Mouse (Mus musculus): ENCODE data around the gene Cyp2d22. TPM values are rescaled to one million over a fixed set of nuclear protein-coding genes. Genes with fewer than 3 reads are reported as not detected.

The Cyp2d22 gene
- polyA plus RNA-seq, 1 experiment from 2014 or later: 2.1 TPM

DNA sequence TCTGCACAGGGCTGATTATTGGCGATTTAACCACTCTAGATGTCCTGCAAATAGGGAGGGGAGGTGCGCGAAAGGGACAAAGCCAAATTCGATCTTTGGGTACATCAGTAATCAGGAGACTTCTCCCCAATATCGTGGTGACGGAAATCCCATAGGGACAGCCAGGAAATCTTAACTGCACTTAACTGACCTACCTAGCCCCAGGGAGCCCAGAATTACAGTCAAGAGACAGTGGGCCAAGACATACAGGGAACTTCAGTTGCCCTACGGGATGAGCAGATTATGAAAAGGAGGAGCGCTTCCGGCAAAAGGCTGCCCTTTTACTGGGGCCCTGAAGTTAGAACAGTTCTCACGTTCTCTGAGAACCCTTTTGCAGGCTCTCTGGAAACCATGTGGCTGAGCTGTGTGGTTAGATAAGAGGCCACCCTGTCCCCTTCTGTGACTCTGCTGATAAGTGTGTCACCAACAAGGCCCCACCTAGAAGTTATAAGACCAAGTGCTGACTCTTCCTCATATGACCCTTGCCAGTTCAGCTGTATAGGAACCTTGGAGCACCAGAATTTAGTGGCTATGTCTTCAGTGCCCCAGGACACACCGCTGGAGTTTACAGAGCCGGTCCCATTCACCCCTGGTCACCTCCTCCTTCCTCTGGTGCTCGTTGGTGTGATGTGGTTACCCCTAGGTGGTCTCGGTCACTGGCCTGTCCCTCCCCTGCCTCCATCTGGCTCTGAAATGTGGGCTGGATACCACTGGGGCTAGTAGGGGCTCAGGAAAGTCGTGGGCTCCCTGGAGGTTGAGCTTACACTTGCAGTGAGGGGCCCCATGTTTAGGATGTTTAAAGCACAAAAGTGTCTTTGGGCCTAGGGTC lies 38.2 kb downstream of the Cyp2d22 start:
- Histone ChIP-seq H3K9ac (peak overlapping the region; percentile 47), H3K27ac (0 out of 2 replicates have a peak overlapping the region, but pooled peaks have one; percentile 36), H3K9me3 (no peaks in the 10 kb centered on the region), H3K4me1 (peaks cover 30% of the 10 kb centered on the region), H3K4me2 (peak overlapping the region; percentile 51; the same call in 1 of the 2 replicates), H3K27me3 (peaks cover 26% of the 10 kb centered on the region), H3K36me3 (replicated peaks) (no peaks in the 10 kb centered on the region), H3K4me3 (replicated peaks) (no peak overlapping the region)
- WGBS: 76% methylated on average over 15 of the region's 15 CpGs
- ATAC-seq (ENCODE audit: low FRiP score): no peak

DNA sequence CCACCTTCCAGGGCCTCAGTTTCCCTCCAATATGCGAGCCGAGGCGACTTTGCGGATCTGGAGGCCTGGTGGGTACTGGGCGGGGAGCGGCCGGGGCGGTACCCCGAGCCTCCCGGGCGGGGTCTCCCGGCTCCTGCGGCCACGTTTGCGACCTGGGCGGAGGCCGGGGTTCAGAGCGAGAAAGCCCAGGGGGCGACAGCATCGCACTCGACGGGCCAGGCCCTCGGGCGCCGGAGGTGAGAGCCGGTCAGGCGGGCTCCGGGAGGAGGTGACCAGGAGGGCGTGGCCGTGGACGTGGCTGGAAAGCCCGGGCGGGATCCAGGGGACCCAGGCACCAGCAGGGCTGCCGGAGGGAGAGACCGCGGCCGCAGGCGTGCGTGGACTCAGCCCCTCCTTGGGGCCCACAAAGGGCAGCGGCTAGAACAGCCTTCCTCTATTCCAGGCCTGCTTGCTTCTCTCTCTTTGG lies 39.0 kb downstream of the Cyp2d22 start:
- Histone ChIP-seq H3K36me3 (replicated peaks) (0 out of 2 replicates have a peak, but pooled peaks cover under 1% of the 10 kb centered on the region), H3K4me3 (replicated peaks) (peak overlapping the region; percentile 37), H3K9me3 (no peaks in the 10 kb centered on the region), H3K4me1 (peaks cover 32% of the 10 kb centered on the region), H3K27me3 (peaks cover 26% of the 10 kb centered on the region), H3K9ac (peak overlapping the region; percentile 47), H3K27ac (peak overlapping the region; percentile 36; the same call in 1 of the 2 replicates), H3K4me2 (peak overlapping the region; percentile 51)
- ATAC-seq (ENCODE audit: low FRiP score): no peak
- 4% methylated on average over 40 of the region's 40 CpGs for WGBS

DNA sequence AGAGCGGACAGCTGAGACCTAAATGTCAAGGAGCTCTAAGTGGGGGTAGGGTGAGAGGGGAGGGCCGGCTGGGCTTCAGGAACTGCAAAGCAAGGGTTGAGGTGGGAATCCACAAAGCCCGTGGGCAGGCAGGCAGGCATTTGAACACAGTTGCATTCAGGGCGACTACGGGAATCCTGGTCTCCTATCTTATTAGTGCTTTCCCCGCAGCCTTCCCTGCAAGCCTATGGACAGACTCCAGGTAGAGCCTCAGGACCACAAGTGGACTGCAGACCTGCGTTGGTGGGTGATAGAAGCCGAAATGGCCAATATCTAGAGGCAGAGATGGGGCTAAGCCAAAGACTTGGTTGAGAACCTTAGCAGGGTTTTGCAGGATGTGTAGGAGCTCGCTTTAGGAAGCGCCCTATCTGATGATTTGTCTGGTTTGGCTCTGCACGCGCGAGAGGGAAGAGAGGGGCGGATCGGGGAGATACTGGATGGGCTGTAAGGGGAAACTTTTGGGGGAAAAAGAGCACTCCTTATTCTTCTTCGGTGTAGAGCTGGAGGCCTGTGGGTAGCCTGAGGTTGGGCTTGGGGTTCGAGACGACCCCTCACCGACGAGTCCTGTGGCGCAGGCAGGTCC lies 39.5 kb downstream of the Cyp2d22 start:
- Histone ChIP-seq H3K36me3 (replicated peaks) (peaks cover 5% of the 10 kb centered on the region; the same call in 1 of the 2 replicates), H3K4me2 (peak overlapping the region; percentile 51), H3K27me3 (peaks cover 26% of the 10 kb centered on the region), H3K4me1 (peaks cover 32% of the 10 kb centered on the region), H3K9ac (peak overlapping the region; percentile 47), H3K4me3 (replicated peaks) (peak overlapping the region; percentile 37), H3K9me3 (no peaks in the 10 kb centered on the region), H3K27ac (no peak overlapping the region)
- ATAC-seq (ENCODE audit: low FRiP score): no peak
- WGBS: 44% methylated on average over 21 of the region's 21 CpGs

DNA sequence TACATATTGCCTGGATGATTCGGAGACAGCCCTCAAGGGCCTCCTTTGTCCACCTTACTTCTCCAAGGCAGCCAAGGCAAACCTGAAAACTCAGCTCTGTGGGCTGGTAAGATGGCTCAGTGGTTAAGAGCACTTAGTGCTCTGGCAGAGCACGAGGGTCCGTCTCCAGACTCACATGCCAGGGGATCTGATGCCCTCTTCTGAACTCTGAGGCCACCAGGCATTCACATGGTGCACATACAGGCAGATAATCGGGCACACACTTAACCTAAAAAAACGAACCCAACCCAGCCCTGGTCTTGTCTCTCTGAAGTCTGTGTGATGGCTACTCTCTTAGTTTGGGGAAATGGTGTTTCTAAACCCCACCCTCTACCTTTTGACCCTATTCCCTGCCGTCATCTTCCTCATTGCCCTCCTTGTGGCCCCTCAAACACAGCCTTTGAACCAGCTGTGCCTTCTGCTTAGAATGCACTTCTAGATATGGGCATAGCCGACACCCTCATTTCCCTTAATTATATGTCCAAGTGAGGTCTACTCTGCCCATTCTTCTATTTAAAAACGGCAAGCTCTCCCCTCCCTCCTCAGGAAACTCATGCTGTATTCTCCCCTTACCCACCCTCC lies 40.3 kb downstream of the Cyp2d22 start:
- H3K4me2 ChIP-seq: 0 out of 2 replicates have a peak overlapping the region, but pooled peaks have one; percentile 60

DNA sequence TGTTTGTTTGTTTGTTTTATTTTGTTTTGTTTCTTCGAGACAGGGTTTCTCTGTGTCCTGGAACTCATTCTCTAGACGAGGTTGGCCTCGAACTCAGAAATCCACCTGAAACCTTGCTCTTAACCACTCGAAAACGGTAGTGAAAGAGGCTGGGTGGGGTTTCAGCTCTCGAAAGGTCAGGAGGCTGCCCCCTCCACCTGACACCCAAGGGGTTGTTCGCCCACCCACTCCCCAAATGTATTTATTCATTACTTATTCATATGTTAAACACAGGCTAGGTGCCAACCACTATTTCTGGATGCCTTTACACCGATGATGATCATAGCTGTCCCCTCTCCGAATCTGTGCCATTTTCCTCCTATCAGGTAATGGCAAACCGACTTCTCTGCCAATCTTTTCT lies 40.9 kb downstream of the Cyp2d22 start:
- peaks cover 32% of the 10 kb centered on the region for H3K4me1 ChIP-seq
- peak overlapping the region; percentile 50 for H3K4me3 ChIP-seq (replicated peaks)
- H3K9me3 ChIP-seq: no peaks in the 10 kb centered on the region
- 58% methylated on average over 10 of the region's 10 CpGs for WGBS
- peak overlapping the region; percentile 60 for H3K4me2 ChIP-seq
- ATAC-seq (ENCODE audit: low FRiP score): 0 out of 2 replicates have a peak, but pooled peaks have one; percentile 8
- H3K27ac ChIP-seq: no peak overlapping the region
- H3K27me3 ChIP-seq: peaks cover 26% of the 10 kb centered on the region
- peaks cover 18% of the 10 kb centered on the region; the same call in 1 of the 2 replicates for H3K36me3 ChIP-seq (replicated peaks)
- H3K9ac ChIP-seq: peak overlapping the region; percentile 72

More for the DNA sequence above, 40.3 kb downstream of the Cyp2d22 start:
- WGBS: 81% methylated on average over 8 of the region's 8 CpGs
- H3K4me3 ChIP-seq (replicated peaks): no peak overlapping the region
- ATAC-seq (ENCODE audit: low FRiP score): no peak
- H3K4me1 ChIP-seq: peaks cover 32% of the 10 kb centered on the region
- peaks cover 12% of the 10 kb centered on the region; the same call in 1 of the 2 replicates for H3K36me3 ChIP-seq (replicated peaks)
- no peak overlapping the region for H3K9ac ChIP-seq
- peaks cover 26% of the 10 kb centered on the region for H3K27me3 ChIP-seq
- H3K27ac ChIP-seq: no peak overlapping the region
- no peaks in the 10 kb centered on the region for H3K9me3 ChIP-seq

DNA sequence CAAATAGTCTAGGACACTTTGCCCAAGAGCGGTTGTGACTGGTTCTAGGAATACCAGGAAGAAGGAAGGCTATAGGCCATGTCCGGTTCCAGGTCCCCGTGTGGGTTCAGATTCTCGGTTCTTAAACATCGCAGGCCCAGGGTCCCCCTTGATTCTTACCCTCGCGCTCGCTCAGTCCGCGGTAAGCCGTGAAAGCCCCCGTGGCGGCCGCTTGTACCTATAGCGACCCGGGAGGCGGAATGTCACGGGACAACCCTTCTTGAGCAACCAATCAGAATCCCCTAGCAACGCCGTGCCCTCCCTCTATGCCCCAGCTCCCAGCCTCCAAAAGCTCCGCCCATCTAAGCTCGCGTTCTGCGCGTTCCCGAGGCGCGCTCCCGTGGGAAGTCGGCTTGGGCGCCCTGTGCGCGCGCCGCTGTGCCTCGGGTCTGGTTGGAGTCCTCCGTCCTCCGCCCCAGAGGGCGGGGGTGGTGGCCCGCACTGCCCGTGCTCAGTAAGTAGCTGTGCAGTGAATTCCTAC lies 41.4 kb downstream of the Cyp2d22 start, which contains the start of the genes Naga, Pheta2 and Smdt1:
Naga (minus strand) TSS at position 333 of the 520 bp plus-strand sequence.
Pheta2 (plus strand) TSS at position 350 of the 520 bp plus-strand sequence.
Smdt1 (plus strand) TSS at position 367 of the 520 bp plus-strand sequence.
- Histone ChIP-seq H3K9me3 (no peaks in the 10 kb centered on the region), H3K27ac (no peak within 1 kb of the TSS), H3K9ac (peak within 1 kb of the TSS; percentile 72), H3K36me3 (replicated peaks) (peaks cover 21% of the 10 kb centered on the region; the same call in 1 of the 2 replicates), H3K4me1 (peaks cover 32% of the 10 kb centered on the region), H3K27me3 (peaks cover 26% of the 10 kb centered on the region), H3K4me2 (peak within 1 kb of the TSS; percentile 60), H3K4me3 (replicated peaks) (peak within 1 kb of the TSS; percentile 50)
- under 1% methylated on average over 41 of the region's 41 CpGs for WGBS
- peak; percentile 93 for ATAC-seq (ENCODE audit: low FRiP score)

DNA sequence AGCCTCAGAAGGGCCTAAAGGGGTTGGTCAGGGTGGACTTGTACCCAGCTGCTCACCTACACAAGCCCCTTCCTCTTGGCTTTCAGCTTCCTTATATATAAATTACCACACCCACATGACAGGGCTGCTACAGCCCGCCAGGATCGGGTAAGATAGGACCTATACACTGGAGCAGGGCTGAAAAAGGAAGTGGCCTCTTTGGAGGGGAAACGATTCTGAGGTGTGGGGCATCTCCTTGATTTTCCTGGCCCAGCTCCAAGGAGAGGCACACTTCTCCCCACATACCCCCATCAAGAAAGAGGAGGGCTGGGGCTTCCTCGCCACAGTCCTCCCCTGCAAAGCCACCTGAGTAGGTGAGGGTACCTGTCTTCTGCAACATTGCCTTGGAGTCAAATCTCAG lies 42.2 kb downstream of the Cyp2d22 start:
- Histone ChIP-seq H3K27ac (no peak overlapping the region), H3K9ac (peak overlapping the region; percentile 72), H3K27me3 (peaks cover 26% of the 10 kb centered on the region), H3K9me3 (no peaks in the 10 kb centered on the region), H3K36me3 (replicated peaks) (peaks cover 21% of the 10 kb centered on the region; the same call in 1 of the 2 replicates), H3K4me2 (peak overlapping the region; percentile 60), H3K4me3 (replicated peaks) (peak overlapping the region; percentile 50), H3K4me1 (peaks cover 32% of the 10 kb centered on the region)
- 49% methylated on average over 4 of the region's 4 CpGs for WGBS
- ATAC-seq (ENCODE audit: low FRiP score): no peak

DNA sequence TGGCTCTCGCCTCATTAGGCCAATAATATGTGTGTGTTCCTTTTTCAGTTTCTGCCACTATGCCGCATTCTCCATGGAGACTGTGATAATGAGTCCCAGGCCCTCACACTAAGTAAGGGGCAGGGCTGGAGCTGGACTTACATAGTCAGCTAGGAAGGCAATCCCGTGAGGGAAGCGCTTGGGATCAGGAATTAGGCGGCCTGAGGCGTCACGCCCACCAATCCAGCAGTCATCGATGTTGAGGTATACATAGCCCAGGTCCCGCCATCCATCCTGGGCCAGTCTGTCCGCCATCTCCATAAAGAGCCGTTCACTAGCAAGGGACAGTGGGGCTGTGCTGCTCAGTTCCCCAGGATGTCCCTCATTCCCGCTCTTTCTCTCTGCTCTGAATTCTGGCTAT lies 43.4 kb downstream of the Cyp2d22 start:
- Histone ChIP-seq H3K4me2 (no peak overlapping the region), H3K4me3 (replicated peaks) (no peak overlapping the region), H3K36me3 (replicated peaks) (peaks cover 21% of the 10 kb centered on the region; the same call in 1 of the 2 replicates), H3K27ac (no peak overlapping the region), H3K4me1 (peaks cover 32% of the 10 kb centered on the region), H3K9ac (no peak overlapping the region), H3K27me3 (peaks cover 26% of the 10 kb centered on the region), H3K9me3 (no peaks in the 10 kb centered on the region)
- ATAC-seq (ENCODE audit: low FRiP score): no peak
- 74% methylated on average over 12 of the region's 12 CpGs for WGBS

DNA sequence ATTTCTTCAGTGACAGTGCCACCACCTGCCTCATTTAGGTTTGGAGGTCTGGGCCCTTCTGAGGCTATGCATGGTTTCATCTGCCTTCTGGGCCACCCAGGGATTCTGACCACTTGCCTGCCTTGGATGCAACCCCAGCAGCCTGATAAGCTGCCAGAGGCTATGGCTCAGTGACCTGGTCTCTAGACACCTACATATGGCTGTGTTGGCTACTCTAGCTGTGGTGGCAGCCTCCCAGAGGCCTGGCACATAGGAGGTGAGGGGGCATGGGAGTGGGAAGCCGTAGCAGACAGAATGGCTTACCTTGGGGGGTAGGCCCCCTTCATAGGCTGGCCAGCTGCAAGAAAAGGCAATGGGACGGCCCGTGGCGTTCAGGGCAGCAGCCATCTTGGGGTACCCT lies 44.9 kb downstream of the Cyp2d22 start:
- no peak overlapping the region for H3K27ac ChIP-seq
- WGBS: 90% methylated on average over 4 of the region's 4 CpGs

DNA sequence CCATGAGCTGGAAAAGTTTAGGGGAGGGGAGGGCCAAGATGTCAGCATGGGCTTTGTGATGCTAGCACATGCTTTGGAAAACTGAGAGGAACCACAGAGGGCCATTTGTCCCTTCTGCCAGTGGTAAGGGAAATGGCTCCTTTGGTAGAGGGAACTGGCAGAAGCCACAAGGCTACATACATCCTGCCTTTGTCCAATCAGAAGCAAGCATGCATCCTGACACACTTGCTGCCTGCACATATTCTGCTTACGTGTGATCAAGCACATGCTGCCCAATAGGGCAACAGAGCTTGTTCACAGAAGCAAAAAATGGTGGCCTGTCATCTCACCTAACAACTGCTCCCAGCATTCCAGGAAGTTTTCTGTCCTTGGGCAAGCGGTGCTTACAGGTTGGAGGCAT lies 54.7 kb downstream of the Cyp2d22 start:
- no peak for ATAC-seq (ENCODE audit: low FRiP score)
- Histone ChIP-seq H3K4me3 (replicated peaks) (no peak overlapping the region), H3K4me1 (no peaks in the 10 kb centered on the region), H3K36me3 (replicated peaks) (peaks cover 6% of the 10 kb centered on the region; the same call in 1 of the 2 replicates), H3K27ac (no peak overlapping the region), H3K9ac (no peak overlapping the region), H3K9me3 (no peaks in the 10 kb centered on the region), H3K27me3 (no peaks in the 10 kb centered on the region), H3K4me2 (no peak overlapping the region)
- 80% methylated on average over 2 of the region's 2 CpGs for WGBS

More for the DNA sequence above, 44.9 kb downstream of the Cyp2d22 start:
- H3K4me3 ChIP-seq (replicated peaks): no peak overlapping the region
- peaks cover 11% of the 10 kb centered on the region for H3K27me3 ChIP-seq
- no peaks in the 10 kb centered on the region for H3K9me3 ChIP-seq
- H3K36me3 ChIP-seq (replicated peaks): peaks cover 21% of the 10 kb centered on the region; the same call in 1 of the 2 replicates
- H3K4me1 ChIP-seq: peaks cover 22% of the 10 kb centered on the region
- no peak overlapping the region for H3K4me2 ChIP-seq
- ATAC-seq (ENCODE audit: low FRiP score): no peak
- no peak overlapping the region for H3K9ac ChIP-seq

DNA sequence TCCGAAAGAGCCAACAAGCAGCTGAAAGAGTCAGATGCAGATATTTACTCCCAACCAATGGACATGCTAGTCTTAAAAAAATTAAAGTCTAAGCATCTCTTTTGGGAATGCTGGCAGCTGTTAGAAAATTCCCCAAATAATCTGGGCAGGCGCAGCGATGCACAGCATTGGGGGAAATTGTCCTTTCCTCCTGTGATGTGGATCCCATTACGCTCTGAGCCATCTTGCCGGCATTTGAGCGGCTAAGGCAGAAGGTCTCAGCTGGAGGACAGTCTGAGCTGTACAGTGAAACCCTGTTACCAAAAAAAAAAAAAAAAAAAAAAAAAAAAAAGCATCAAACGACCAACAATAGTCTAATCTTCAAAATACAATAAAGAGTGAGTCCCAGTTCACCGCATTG lies 57.9 kb downstream of the Cyp2d22 start:
- no peaks in the 10 kb centered on the region for H3K27me3 ChIP-seq
- H3K4me3 ChIP-seq (replicated peaks): no peak overlapping the region
- H3K9me3 ChIP-seq: no peaks in the 10 kb centered on the region
- no peak overlapping the region for H3K4me2 ChIP-seq
- no peak for ATAC-seq (ENCODE audit: low FRiP score)
- 82% methylated on average over 8 of the region's 8 CpGs for WGBS
- no peak overlapping the region for H3K9ac ChIP-seq
- no peak overlapping the region for H3K27ac ChIP-seq
- H3K36me3 ChIP-seq (replicated peaks): no peaks in the 10 kb centered on the region
- H3K4me1 ChIP-seq: no peaks in the 10 kb centered on the region
